Mouse (Mus musculus) heart, adult 2 months (tissue): Measurements from ENCODE around the gene Hpse.

Experiments
- CTCF ChIP-seq: fragments of 200-600 bp; IDR thresholded peaks from 2 replicates; pipeline ENCODE4 v1.8.1; 2022; ENCODE audit warnings: antibody characterized with exemption, mild to moderate bottlenecking, moderate library complexity
- EP300 ChIP-seq: fragments of 200-500 bp; IDR thresholded peaks from 2 replicates; pipeline ENCODE4 v1.6.1; 2011; ENCODE audit warnings: low read depth, low read length, control low read depth; ENCODE audit not compliant: insufficient read depth

GRCm38 (mm10) chr5:100680542-100680933, 39.0 kb downstream of the Hpse start:
- TF ChIP-seq EP300 (no peak), CTCF (no peak)
